Mouse (Mus musculus): ENCODE results near the gene Muc4.
A peak's percentile ranks its signal among the peaks of the same experiment; 100 is the strongest.

The Muc4 gene

GRCm38 (mm10) chr16:32735586-32735985, at the start of gene Muc4:
Gene Muc4, plus strand, starts transcription at chr16:32735886.
- no peak for DNase-seq (ENCODE audit: low read depth, low spot score)

DNA sequence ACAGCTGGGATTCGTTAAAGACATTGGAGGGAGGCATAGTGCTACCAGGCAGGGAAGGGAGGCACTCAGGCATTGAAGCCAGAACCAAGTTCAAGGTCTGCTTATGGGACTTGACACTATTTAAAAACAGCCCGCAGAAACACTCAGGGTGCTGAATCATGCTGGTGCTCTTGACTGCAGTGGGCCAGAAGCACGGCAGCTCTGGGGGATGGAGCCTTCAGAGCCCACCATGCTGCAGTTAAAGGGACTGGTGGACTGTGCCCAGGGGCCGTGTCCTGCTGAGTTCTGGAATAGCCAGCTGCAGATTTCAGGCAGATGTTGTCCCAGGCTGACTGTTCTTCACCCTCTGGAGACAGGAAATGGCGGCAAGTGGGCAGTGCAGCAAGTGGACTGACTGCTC, 49.7 kb upstream of the Muc4 start:
- no peak for DNase-seq (ENCODE audit: low read depth, low spot score)

DNA sequence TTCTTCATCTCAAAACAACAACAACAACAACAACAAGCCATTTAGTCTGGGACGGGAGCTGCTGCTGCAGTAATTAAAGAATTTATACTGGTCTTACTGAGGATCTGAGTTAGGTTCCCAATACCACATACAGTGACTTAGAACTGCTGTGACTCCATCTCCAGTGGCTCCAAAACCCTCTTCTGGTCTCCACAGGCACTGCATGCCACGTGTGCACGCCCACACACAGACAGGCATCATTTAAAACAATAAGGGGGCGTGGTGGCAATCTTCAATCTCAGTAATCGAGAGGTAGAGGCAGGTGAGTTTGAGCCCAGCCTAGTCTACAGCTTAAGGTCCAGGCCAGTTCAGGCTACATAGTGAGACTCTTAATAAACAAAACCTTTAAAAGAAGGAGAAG, 48.5 kb upstream of the Muc4 start:
- no peak for DNase-seq (ENCODE audit: low read depth, low spot score)

DNA sequence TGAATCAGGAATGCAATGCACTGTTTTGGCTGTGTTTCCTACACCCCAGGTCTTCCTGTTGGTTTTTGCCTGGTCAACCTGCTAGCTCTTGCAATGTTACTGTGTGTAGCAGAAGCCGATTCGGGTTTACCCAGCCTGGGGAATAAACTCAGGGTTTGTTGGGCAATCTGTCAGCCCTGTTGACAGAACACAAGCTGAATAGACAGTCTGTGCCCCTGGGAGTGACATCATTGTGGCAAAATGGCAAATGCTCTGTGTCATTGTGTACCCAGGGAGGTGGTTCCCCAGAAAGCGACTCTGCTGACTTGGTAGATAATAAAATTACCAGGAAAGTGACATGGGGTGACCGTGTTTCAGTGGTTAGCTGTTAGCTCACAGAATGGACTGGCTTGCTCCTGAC, 46.9 kb upstream of the Muc4 start:
- no peak for DNase-seq (ENCODE audit: low read depth, low spot score)

DNA sequence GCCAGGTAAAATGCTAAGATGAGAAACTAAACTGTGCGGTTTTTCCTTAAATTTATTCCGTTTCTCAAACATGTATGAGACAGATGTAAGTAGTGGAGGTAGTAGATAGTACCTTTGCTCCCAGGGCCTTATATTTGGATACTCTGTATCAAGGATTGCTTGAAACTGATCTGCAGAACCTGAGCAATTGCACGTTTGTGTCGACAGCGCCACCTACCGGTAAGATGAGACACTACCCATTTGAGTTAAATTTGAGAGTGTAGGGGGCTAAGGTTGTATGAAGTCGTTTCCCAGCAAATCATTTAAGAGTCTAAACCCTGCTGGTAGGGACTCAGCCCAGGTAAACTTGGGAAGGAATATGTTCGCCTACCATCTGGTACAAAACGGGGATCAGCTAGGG, 46.2 kb upstream of the Muc4 start:
- DNase-seq (ENCODE audit: low read depth, low spot score): no peak

GRCm38 (mm10) chr16:32696841-32697464, 38.7 kb upstream of the Muc4 start:
- DNase-seq (ENCODE audit: low read depth, low spot score): no peak

GRCm38 (mm10) chr16:32697665-32698446, 37.8 kb upstream of the Muc4 start:
- no peak for DNase-seq (ENCODE audit: low read depth, low spot score)

DNA sequence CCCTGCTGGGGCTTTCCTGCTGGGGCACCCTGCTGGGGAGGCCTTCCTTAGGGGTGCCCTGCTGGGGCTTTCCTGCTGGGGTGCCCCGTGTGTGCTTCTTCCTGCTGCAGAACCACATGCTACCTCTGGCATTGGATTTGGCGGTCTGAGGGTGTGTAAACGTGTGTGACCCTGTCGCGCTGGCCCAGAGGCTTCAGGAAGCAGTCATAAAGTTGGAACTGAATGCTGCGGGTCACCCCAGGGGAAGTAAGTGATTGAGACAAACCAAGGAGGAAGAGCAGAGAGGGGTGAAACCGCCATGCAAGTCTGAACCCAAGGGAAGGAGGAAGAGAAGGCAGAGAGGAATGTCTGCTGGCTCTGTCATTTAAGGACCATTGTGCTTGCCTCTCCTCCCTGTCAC, 37.1 kb upstream of the Muc4 start:
- DNase-seq (ENCODE audit: low read depth, low spot score): no peak

DNA sequence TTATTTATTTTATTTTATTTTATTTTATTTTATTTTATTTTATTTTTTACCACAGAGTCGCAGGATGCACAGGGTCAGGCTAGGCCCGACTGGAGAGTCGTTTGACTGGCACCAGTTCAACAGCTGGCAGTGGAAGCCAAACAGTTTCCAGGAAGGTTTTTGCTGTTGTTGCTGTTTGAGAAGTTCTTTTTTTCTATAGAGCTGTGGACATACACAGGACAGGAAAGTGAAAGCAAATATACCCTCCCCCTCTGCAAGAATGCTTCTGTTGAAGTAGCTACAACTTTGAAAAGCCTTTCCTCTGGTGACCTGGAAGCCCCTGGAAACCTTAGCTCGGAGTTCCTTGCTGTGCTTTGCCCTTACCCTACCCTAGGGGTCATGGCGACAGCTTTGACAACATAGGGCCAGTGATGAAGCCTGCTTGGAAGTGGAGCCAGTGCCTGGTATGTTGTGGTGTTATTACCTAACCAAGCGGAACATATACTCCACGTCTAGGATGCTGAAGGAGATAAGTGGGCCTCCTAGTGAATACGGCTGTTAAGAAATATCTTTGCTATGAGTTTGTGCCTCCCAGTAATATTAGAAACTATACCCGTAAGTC, 32.3 kb upstream of the Muc4 start:
- no peak for DNase-seq (ENCODE audit: low read depth, low spot score)

DNA sequence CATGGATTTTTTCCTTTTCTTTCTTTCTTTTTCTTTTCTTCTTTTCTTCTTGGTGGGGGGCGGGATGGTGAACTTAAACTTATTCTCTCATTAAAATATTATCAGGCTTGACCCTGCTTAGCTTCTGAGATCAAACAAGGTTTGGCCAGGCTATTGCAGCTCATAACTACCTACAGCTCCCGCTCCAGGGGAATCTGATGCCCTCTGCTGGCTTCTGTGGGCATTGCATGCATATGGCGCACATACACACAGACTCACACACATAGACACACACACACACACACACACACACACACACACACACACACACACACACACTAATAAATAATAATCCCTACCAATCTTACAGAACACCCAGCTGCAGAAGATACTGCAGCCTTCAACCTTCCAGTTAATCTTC, 30.1 kb upstream of the Muc4 start:
- DNase-seq (ENCODE audit: low read depth, low spot score): no peak

- no peak for DNase-seq (ENCODE audit: low read depth, low spot score)
Measured at GRCm38 (mm10) chr16:32707111-32707823, 28.4 kb upstream of the Muc4 start.

DNA sequence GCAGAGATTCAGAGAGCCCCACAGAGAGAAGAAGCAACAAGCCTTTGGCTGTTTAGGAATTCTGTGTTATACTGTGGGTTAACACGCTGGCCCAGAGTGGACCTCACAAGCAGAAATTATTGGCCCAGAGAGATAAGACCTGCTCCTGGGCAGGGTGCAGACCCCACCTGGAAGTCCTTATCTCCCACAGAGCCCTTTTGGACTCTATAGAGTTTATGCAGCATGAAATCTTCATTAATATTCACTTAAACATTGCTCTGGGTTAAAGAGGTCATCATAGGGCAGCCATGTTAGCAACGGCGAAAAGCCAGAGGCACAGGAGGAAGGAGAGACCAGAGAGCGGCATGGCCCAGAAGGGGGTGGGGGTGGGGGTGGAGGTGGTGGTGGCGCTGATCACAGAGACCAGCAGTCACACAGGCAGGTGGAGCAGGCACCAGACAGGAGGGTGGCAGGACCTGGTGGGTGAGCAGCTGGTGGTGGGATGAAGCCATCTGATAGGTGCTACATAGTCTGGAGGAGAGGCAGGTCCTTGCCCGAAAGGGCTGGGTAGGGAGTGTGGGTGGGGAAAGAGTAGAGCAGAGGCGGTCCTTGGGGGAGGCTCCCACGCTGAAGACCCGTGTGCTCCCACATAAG, 27.7 kb upstream of the Muc4 start:
- DNase-seq (ENCODE audit: low read depth, low spot score): no peak

DNA sequence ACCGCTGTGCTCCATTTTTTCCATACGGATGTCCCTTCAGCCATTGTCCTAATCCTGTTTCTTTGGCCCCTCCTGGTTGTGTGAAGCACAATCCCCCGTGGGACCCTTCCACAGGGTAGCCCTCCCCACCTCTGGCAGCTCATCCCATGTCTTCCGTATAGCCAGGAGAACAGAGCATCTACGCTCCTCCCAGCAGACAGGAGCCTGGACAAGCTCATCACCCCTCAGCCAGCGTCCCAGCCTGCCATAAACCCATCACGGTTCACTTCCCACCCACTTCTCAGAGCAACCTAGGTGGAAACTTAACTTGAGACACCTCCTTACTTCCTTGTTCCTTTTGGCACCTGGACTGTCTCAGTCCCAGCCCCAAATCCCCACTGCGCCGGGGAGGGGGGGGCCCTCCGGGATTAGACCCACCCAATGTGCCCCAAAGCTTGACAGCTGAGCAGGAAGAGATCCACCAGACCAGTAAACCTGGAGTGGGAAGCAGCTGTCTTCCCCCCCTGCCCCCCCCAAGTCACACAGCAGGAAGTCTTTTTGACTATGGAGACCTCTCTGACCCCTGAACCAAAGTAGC, 27.1 kb upstream of the Muc4 start:
- DNase-seq (ENCODE audit: low read depth, low spot score): no peak

- DNase-seq (ENCODE audit: low read depth, low spot score): no peak
Measured at GRCm38 (mm10) chr16:32709116-32709515, 26.6 kb upstream of the Muc4 start.

GRCm38 (mm10) chr16:32710426-32711070, 25.1 kb upstream of the Muc4 start:
- DNase-seq (ENCODE audit: low read depth, low spot score): no peak

DNA sequence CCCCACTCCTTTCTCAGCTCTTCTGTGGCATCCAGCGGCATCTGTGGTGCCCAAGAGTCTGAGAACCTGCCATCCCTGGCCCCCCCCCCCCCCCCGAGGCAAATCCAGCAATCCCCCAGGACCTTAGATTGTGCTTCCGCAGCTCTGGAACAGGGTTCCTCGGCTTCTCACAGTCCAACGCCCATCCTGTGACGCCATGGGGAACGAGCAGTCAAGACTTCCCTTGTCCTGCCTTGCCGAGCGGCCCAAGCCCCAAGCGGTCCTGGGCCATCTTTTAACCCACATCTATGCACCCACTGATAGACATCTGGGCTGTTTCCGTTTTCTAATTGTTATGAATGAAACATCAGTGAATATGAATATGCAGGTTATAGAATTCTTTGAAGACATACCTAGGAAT, 23.5 kb upstream of the Muc4 start:
- no peak for DNase-seq (ENCODE audit: low read depth, low spot score)

- DNase-seq (ENCODE audit: low read depth, low spot score): peak; percentile 69
Measured at GRCm38 (mm10) chr16:32713556-32713955, 22.1 kb upstream of the Muc4 start.

DNA sequence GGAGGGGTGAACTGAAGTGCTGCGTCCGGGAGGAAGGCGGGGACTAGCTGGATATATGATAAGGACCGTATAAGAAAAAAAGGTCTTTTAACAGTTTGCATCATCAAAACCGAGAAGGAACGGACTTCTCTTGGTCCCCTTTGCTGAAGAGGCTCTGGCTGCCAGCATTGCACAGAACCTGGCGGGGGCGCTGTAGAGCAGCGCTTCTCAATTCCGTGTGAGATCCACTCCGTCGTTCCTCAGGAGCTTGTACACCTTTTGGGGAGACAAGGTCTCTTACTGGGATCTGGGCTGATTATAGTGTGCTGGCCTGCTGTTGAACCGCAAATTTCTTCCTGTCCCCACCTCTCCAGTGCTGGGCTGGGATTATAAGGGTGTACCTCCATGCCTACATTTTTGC, 20.3 kb upstream of the Muc4 start:
- no peak for DNase-seq (ENCODE audit: low read depth, low spot score)

GRCm38 (mm10) chr16:32723163-32723562, 12.5 kb upstream of the Muc4 start:
- no peak for DNase-seq (ENCODE audit: low read depth, low spot score)

DNA sequence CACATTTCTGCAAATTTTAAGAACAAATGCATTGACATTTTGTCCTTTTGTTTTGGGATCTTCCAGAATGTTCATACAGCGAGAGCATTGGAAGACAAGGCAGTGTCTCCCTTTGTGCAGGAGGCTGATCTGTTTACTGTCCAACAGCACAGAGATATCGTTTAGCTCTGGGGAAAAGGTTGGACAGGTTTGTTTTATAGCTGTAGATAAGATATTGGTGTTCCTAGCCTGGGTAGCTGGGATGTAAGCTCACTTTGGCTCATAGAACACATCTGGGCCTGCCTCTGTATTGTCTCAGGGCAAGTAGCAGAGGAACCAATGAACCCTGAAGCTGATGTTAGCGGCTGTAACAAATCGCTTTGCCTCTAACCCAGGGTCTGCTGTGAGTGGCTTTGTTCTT, 11.9 kb upstream of the Muc4 start:
- DNase-seq (ENCODE audit: low read depth, low spot score): no peak

GRCm38 (mm10) chr16:32724259-32724658, 11.4 kb upstream of the Muc4 start:
- DNase-seq (ENCODE audit: low read depth, low spot score): no peak
